Mouse (Mus musculus) cerebellum, adult 2 months (tissue): Measurements from ENCODE around the gene Sytl2. TPM values are rescaled to one million over a fixed set of nuclear protein-coding genes. Genes with fewer than 3 reads are reported as not detected.

Experiments used
- DNase-seq, 2 experiments: peaks; one replicate each; pipeline ENCODE4 v3.0.0; 2021
- H3K27ac ChIP-seq: fragments of 200-500 bp; 2 replicates; pipeline ENCODE4 v1.5.1; 2012; ENCODE audit warnings: low read length, control low read depth, inconsistent platforms; ENCODE audit not compliant: insufficient read depth
- H3K27me3 ChIP-seq: fragments of 200-500 bp; 2 replicates; pipeline ENCODE4 v1.6.1; 2012; ENCODE audit warnings: inconsistent platforms, mild to moderate bottlenecking, low read length, moderate library complexity; ENCODE audit not compliant: control insufficient read depth, insufficient read depth
- H3K4me1 ChIP-seq: fragments of 200-500 bp; 2 replicates; pipeline ENCODE4 v1.6.1; 2011; ENCODE audit warnings: low read length; ENCODE audit not compliant: control insufficient read depth, insufficient read depth
- H3K4me3 ChIP-seq: fragments of 200-500 bp; replicated peaks from 2 replicates; pipeline ENCODE3; 2011; ENCODE audit warnings: mild to moderate bottlenecking, low read depth, low read length, control low read depth; ENCODE audit not compliant: insufficient read depth
- CTCF ChIP-seq: fragments of 200-500 bp; IDR thresholded peaks from 2 replicates; pipeline ENCODE4 v1.5.1; 2011; ENCODE audit warnings: low read depth, mild to moderate bottlenecking, control low read depth, low read length, moderate library complexity, borderline replicate concordance; ENCODE audit not compliant: insufficient read depth
- POLR2A ChIP-seq: fragments of 200-500 bp; IDR thresholded peaks from 2 replicates; pipeline ENCODE4 v1.6.1; 2011; ENCODE audit warnings: low read length, control low read depth, borderline replicate concordance; ENCODE audit not compliant: insufficient read depth
- WGBS: fragments of 180-500 bp; shearing (Covaris S2); methylation state at CpG from one replicate; pipeline ENCODE4 v1.1.7; 2018; 5-methylcytosine and 5-hydroxymethylcytosine counted together
- polyA plus RNA-seq: library from polyadenylated mRNA; depleted of rRNA; stranded (reverse); fragments of >200 nt; gene quantifications from 2 replicates; pipeline ENCODE4 v1.2.3, GENCODE M21; 2012

Sytl2 gene
- polyA plus RNA-seq, 1 experiment = 44.8 TPM

DNA sequence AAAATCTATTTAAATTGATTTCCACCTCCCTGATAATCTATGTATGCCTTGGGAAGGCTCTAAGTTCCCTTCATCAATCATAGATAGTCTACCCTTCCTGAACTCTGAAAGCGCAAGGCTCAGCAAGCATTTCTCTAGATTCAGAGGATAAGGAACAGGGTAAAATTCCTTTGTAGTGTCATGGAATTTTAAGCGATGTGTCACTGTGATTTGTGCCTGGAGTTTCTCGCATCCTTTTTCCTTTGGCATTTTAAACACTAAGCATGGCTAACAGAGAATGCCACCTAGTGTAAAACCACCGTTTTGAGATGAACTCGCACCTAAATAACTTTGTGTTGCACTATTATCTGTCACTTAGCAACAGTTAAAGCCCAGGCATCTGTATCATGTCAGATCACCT lies 93.9 kb downstream of the Sytl2 start:
- DNase-seq = no peak
- no peak overlapping the region for H3K4me3 ChIP-seq
- WGBS = 61% methylated on average over 5 of the region's 5 CpGs
- TF ChIP-seq CTCF (no peak), POLR2A (no peak)
- no peaks in the 10 kb centered on the region for H3K27me3 ChIP-seq
- H3K27ac ChIP-seq = no peak overlapping the region
- no peaks in the 10 kb centered on the region for H3K4me1 ChIP-seq

DNA sequence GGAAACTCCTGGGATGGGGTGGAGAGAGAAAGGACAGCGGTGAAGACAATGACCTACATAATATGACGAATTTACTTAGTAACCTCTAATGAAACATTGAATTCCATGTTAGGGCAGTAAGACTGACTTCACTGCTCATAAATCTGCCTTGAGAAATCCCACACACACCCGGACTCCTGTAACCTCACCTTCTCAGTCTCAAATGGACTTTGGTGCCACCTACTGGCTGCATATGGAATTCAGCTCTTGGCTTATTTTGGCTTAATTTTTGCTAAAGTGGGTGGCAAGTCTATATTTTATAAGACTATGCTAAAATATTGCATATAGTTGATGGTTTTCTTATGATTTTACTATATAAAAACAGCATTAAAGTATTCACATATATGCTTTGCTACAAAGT lies 107.9 kb downstream of the Sytl2 start:
- no peaks in the 10 kb centered on the region for H3K4me1 ChIP-seq
- H3K4me3 ChIP-seq = no peak overlapping the region
- no peaks in the 10 kb centered on the region for H3K27me3 ChIP-seq
- TF ChIP-seq POLR2A (no peak), CTCF (peak; percentile 75)
- H3K27ac ChIP-seq = no peak overlapping the region
- 50% methylated on average over 3 of the region's 3 CpGs for WGBS
- DNase-seq = peak; percentile 54 to 72

DNA sequence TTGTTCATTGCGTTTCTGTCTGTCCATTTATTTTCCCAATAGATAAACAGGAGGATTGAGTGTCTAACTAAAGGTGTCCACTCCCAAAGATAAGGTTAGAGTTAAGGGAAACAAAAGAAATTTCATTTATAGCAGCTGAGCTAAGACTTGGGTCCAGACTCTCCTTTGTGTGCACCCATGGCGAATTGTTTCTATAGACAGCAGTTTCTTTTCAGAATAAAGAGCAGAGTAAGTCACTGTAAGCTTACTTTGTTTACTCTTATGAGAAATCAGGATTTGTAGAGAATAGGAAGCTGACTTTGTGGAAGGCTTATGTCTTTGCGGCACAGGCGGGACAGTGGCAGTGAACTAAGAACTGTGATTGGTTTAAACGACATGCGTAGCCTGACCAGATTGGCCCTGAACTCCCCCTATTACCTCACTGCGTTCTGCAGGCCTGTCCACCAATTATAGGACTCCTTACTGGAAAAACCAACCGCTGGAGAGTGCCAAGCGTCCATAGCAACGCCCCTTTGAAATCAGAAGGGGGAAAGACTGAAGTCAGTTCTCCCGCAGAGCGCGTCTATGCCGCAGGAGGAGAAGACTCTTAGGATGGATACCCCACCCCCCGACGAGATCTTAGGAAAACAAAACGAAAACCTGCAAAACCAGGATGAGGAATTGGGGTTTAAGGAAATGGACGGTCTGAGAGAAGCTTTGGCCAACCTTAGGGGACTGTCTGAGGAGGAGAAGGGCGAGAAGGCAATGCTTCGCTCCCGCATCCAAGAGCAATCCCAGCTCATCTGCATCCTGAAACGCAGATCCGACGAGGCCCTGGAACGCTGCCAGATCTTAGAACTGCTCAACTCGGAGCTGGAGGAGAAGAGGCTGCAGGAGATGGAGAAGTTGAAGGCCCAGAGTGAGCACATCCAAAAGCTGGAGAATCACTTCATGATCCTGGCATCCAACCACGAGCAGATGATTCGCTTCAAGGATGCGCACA lies 124.3 kb downstream of the Sytl2 start, which contains the start of gene Ccdc89:
Ccdc89 (plus strand) TSS at position 558 of the 982 bp plus-strand sequence.
- DNase-seq = peak; percentile 83 to 91
- H3K27ac ChIP-seq = peak within 1 kb of the TSS; percentile 22; the same call in 1 of the 2 replicates
- TF ChIP-seq CTCF (no peak), POLR2A (peak; percentile 53; the same call in 1 of the 2 replicates)
- no peaks in the 10 kb centered on the region for H3K27me3 ChIP-seq
- H3K4me3 ChIP-seq = peak within 1 kb of the TSS; percentile 78
- 10% methylated on average over 29 of the region's 29 CpGs for WGBS
- no peaks in the 10 kb centered on the region for H3K4me1 ChIP-seq

DNA sequence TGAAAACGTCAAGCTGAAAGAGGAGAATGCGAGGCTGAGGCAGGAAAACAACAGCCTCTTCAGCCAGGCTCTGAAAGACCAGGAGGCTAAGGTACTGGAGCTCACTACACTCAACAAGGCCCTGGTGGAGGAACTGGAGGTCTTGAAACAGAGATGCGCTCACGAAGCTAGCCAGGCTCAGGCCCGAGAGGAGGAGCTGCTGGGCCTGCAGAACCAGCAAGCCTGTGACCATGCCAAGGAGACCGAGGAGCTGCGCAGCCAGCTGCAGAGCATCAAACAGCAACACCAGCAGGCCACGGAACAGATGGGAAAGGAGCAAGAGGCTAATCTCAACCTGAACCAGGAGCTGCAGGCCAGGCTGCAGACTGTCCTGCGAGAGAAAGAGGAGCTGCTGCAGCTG lies 125.0 kb downstream of the Sytl2 start:
- Histone ChIP-seq H3K4me1 (no peaks in the 10 kb centered on the region), H3K4me3 (peak overlapping the region; percentile 78), H3K27me3 (no peaks in the 10 kb centered on the region), H3K27ac (no peak overlapping the region)
- DNase-seq = peak; percentile 36 to 57
- WGBS = 52% methylated on average over 9 of the region's 9 CpGs
- TF ChIP-seq CTCF (no peak), POLR2A (no peak)

DNA sequence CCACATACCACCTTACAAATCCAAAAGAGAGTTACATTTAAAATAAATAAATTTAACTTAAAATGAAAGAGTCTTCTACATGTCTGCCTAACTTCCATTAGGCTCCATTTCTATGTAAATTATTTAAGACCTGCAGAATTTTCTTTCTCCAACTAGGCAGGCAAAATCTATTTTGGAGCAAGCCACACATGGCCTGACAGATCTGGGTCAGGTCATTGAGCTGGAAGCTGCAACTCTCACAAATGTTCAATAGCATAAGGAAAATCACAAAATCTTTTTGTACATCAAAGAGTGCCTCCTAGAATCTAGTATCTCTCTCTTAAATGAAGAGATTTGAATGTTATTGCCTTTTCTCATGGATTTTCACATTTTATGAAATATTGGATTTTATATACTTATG lies 130.2 kb downstream of the Sytl2 start:
- H3K4me1 ChIP-seq = peaks cover 2% of the 10 kb centered on the region; the same call in 1 of the 2 replicates
- H3K27me3 ChIP-seq = no peaks in the 10 kb centered on the region
- H3K4me3 ChIP-seq = no peak overlapping the region
- peak in 1 of 2 experiments; percentile 51 for DNase-seq
- H3K27ac ChIP-seq = no peak overlapping the region
- TF ChIP-seq POLR2A = no peak
- TF ChIP-seq CTCF = no peak

DNA sequence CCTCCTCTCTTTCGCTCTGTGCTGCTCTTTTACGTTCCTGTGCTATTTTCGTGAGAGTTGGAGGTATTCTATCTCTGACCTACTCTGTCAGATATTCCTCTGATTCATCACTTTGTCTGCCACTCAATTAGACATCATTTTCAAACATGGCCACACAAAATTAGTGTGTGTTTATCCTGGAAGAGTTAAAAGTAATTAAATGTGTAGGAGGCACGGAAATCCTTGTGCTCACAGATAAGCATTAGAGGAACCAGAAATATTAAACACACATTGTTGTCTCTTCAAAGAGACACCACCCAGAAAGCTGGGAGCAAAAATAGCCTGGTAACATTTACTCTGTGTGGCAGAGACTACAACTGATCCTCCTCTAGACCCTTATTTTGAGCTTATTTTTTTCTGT lies 138.0 kb downstream of the Sytl2 start:
- TF ChIP-seq CTCF (no peak), POLR2A (no peak)
- WGBS = 86% methylated on average over 4 of the region's 4 CpGs
- no peak for DNase-seq
- Histone ChIP-seq H3K4me1 (no peaks in the 10 kb centered on the region), H3K27ac (no peak overlapping the region), H3K27me3 (no peaks in the 10 kb centered on the region), H3K4me3 (no peak overlapping the region)

DNA sequence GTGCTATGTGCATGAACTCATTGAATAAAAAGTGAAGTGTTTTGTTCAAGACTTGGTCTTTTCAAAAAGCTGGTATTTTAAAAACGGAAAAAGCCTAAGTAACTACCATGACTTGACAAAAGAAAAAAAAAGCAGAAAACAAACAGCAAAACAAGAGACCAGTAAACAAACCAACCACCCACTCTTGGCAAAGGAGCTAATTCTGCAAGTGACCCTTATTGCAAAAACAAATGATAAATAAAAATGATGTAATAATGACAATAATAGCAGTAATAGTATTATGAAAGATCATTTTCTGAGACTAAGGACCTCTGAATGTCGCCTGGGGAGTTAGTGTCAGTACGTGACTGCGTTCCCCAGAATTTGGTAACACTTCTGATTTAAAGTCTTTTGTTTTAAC lies 140.0 kb downstream of the Sytl2 start:
- TF ChIP-seq POLR2A (no peak), CTCF (no peak)
- H3K4me3 ChIP-seq = peak overlapping the region; percentile 60
- 6% methylated on average over 4 of the region's 4 CpGs for WGBS

DNA sequence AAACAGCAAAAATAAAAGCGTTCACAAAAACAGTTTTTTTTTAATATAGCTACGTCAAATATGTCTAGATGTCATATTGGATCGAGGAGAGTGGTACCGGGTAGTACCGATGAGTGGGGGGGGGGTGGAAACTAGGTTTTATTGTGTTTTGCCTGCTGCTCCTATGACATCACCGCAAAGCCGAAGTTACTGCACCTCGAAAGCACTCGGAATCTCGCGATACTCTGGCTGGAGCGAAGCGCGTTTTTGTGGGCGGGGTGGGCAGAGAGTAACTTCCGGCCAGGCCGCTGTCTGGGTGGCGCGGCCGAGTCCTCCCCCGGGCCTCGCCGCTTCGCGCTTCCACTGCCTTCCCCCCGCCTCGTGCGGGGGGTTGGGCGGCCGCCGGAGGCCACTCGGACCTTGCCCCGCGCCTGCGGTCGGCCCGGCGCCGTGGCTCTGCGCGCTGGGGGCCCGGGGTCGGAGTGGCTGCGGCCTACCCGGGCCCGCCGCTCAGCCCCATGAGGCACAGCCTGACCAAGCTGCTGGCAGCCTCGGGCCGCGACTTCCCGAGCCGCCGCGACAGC lies 140.5 kb downstream of the Sytl2 start, which contains the start of gene Crebzf:
Crebzf (plus strand) TSS at position 212 of the 563 bp plus-strand sequence.
- TF ChIP-seq CTCF (no peak), POLR2A (peak; percentile 74; the same call in 1 of the 2 replicates)
- 0% methylated on average over 54 of the region's 54 CpGs for WGBS
- Histone ChIP-seq H3K4me3 (peak within 1 kb of the TSS; percentile 60), H3K4me1 (no peaks in the 10 kb centered on the region), H3K27ac (peak within 1 kb of the TSS; percentile 82), H3K27me3 (no peaks in the 10 kb centered on the region)
- peak; percentile 95 to 97 for DNase-seq

More for the DNA sequence above, 140.0 kb downstream of the Sytl2 start:
- Histone ChIP-seq H3K27ac (peak overlapping the region; percentile 27; the same call in 1 of the 2 replicates), H3K27me3 (no peaks in the 10 kb centered on the region), H3K4me1 (no peaks in the 10 kb centered on the region)
- no peak for DNase-seq
